Mouse (Mus musculus): ENCODE data around the gene Cox15. TPM values are rescaled to one million over a fixed set of nuclear protein-coding genes. Genes with fewer than 3 reads are reported as not detected.

The Cox15 gene
- polyA plus RNA-seq, 1 experiment from 2014 or later, result 11.9 TPM

DNA sequence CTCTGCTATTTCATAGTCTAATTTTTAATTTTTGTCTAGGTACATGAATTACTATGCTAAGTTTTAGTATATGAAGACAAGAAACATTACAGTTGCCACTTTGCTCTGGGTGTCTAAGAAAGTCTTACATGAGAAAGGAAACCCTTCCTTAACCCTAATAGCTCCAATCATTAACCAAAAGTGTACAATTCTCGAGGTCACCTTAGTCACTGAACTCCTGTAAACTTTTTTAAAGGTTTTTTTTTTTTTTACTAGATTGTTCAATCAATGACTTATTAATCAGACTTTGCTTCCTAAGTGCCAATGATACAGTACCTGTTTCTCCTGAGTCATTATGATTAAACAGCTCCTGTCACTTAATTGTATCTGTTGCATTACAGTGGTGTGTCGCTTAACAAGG lies 24.5 kb upstream of the Cox15 start:
- WGBS, result 70% methylated on average over 2 of the region's 2 CpGs
- no peaks in the 10 kb centered on the region for H3K36me3 ChIP-seq

GRCm38 (mm10) chr19:43776561-43776960 lies 23.8 kb upstream of the Cox15 start:
- WGBS, result 79% methylated on average over 4 of the region's 4 CpGs
- Histone ChIP-seq H3K4me3 (replicated peaks) (no peak overlapping the region), H3K36me3 (no peaks in the 10 kb centered on the region), H3K4me2 (no peak overlapping the region), H3K27ac (replicated peaks) (no peak overlapping the region), H3K9me3 (replicated peaks) (no peaks in the 10 kb centered on the region), H3K9ac (replicated peaks) (no peak overlapping the region), H3K27me3 (replicated peaks) (no peaks in the 10 kb centered on the region), H3K4me1 (no peaks in the 10 kb centered on the region)
- ATAC-seq (ENCODE audit: low FRiP score), result no peak

More for the DNA sequence above, 24.5 kb upstream of the Cox15 start:
- no peak overlapping the region for H3K27ac ChIP-seq (replicated peaks)
- no peaks in the 10 kb centered on the region for H3K4me1 ChIP-seq
- ATAC-seq (ENCODE audit: low FRiP score), result no peak
- H3K9ac ChIP-seq (replicated peaks), result no peak overlapping the region
- no peak overlapping the region for H3K4me3 ChIP-seq (replicated peaks)
- no peak overlapping the region for H3K4me2 ChIP-seq
- no peaks in the 10 kb centered on the region for H3K27me3 ChIP-seq (replicated peaks)
- H3K9me3 ChIP-seq (replicated peaks), result no peaks in the 10 kb centered on the region

GRCm38 (mm10) chr19:43775433-43775832 lies 22.6 kb upstream of the Cox15 start:
- H3K4me1 ChIP-seq, result no peaks in the 10 kb centered on the region
- no peaks in the 10 kb centered on the region for H3K36me3 ChIP-seq
- 82% methylated on average over 10 of the region's 10 CpGs for WGBS
- H3K9me3 ChIP-seq (replicated peaks), result no peaks in the 10 kb centered on the region
- H3K4me2 ChIP-seq, result no peak overlapping the region
- no peaks in the 10 kb centered on the region for H3K27me3 ChIP-seq (replicated peaks)
- H3K27ac ChIP-seq (replicated peaks), result no peak overlapping the region
- no peak overlapping the region for H3K9ac ChIP-seq (replicated peaks)
- no peak overlapping the region for H3K4me3 ChIP-seq (replicated peaks)
- no peak for ATAC-seq (ENCODE audit: low FRiP score)

DNA sequence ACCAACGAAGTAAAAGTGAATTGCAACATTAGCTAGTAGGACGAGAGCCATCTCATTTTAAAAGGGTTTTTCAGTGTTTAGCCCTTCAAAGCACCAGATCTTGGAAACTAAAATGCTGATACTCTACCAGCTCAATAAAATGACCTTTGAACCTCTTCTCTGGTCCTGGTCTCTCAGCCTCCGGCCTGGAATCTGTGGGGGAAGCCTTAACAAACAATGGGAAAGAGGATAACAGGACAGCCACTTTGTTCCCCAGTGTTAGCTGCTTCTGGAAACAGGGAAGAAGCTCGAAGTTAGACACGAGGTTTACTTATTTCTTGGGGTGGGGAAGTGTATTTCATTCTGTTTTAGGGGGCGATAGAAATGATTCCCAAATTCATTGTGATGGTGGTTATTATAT lies 19.5 kb upstream of the Cox15 start:
- Histone ChIP-seq H3K27ac (replicated peaks) (no peak overlapping the region), H3K36me3 (peaks cover 4% of the 10 kb centered on the region), H3K9me3 (replicated peaks) (no peaks in the 10 kb centered on the region), H3K27me3 (replicated peaks) (no peaks in the 10 kb centered on the region), H3K4me1 (no peaks in the 10 kb centered on the region), H3K4me3 (replicated peaks) (no peak overlapping the region), H3K9ac (replicated peaks) (no peak overlapping the region), H3K4me2 (no peak overlapping the region)
- WGBS, result 65% methylated on average over 6 of the region's 6 CpGs
- ATAC-seq (ENCODE audit: low FRiP score), result no peak

GRCm38 (mm10) chr19:43771499-43771969 lies 18.7 kb upstream of the Cox15 start:
- Histone ChIP-seq H3K9ac (replicated peaks) (no peak overlapping the region), H3K4me2 (no peak overlapping the region), H3K4me1 (no peaks in the 10 kb centered on the region), H3K27me3 (replicated peaks) (no peaks in the 10 kb centered on the region), H3K4me3 (replicated peaks) (no peak overlapping the region), H3K36me3 (peaks cover 4% of the 10 kb centered on the region), H3K9me3 (replicated peaks) (no peaks in the 10 kb centered on the region), H3K27ac (replicated peaks) (no peak overlapping the region)
- WGBS, result 91% methylated on average over 5 of the region's 5 CpGs
- no peak for ATAC-seq (ENCODE audit: low FRiP score)

GRCm38 (mm10) chr19:43770584-43770983 lies 17.8 kb upstream of the Cox15 start:
- H3K27ac ChIP-seq (replicated peaks), result no peak overlapping the region
- no peaks in the 10 kb centered on the region for H3K27me3 ChIP-seq (replicated peaks)
- H3K36me3 ChIP-seq, result peaks cover 4% of the 10 kb centered on the region
- H3K9ac ChIP-seq (replicated peaks), result no peak overlapping the region
- no peak for ATAC-seq (ENCODE audit: low FRiP score)
- no peak overlapping the region for H3K4me3 ChIP-seq (replicated peaks)
- WGBS, result 93% methylated on average over 4 of the region's 4 CpGs
- H3K9me3 ChIP-seq (replicated peaks), result no peaks in the 10 kb centered on the region
- no peaks in the 10 kb centered on the region for H3K4me1 ChIP-seq
- no peak overlapping the region for H3K4me2 ChIP-seq

- Histone ChIP-seq H3K27ac (replicated peaks) (no peak overlapping the region), H3K4me2 (no peak overlapping the region), H3K27me3 (replicated peaks) (no peaks in the 10 kb centered on the region), H3K9me3 (replicated peaks) (no peaks in the 10 kb centered on the region), H3K4me1 (no peaks in the 10 kb centered on the region), H3K36me3 (peaks cover 4% of the 10 kb centered on the region), H3K9ac (replicated peaks) (no peak overlapping the region), H3K4me3 (replicated peaks) (no peak overlapping the region)
- no peak for ATAC-seq (ENCODE audit: low FRiP score)
- 88% methylated on average over 5 of the region's 5 CpGs for WGBS
Measured at GRCm38 (mm10) chr19:43769366-43769960, 16.7 kb upstream of the Cox15 start.

DNA sequence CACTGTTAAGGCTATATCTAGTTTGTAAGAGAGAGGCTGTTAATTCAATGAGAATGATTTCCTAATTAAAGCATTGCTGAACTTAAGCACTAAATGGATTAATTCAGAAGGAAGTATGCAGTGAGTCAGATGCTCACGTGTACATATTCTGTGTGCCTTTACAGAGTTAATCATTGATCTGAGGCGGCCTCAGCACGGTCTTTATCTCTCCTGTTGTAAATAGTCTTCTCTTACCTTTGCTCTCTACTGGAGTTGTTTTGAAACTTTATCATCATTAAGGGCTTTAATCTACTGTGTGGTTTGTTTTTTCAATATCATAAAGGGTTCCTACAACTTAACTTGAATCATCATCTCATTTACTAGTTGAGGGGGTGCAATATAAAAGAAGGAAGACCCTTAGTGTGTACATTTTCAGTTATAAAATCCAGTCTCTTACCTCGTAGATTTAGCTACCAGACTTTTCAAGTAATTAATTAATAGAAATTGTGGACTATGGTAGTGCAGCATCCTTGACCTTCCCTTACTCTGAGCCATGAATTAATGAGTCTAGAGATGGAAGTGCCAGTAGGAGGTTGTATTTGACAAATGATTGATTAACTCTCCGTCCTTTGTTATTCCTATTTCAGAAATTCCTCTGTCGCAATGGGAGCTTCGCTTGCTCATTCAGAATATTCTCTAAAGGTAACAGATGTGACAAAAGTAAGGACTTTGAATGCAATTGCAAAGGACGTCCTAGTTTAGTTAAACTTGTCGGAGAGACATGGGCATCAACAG lies 14.9 kb upstream of the Cox15 start:
- 61% methylated on average over 9 of the region's 9 CpGs for WGBS
- Histone ChIP-seq H3K36me3 (peaks cover 4% of the 10 kb centered on the region), H3K27ac (replicated peaks) (no peak overlapping the region), H3K4me3 (replicated peaks) (no peak overlapping the region), H3K4me2 (no peak overlapping the region), H3K27me3 (replicated peaks) (no peaks in the 10 kb centered on the region), H3K4me1 (no peaks in the 10 kb centered on the region), H3K9me3 (replicated peaks) (no peaks in the 10 kb centered on the region), H3K9ac (replicated peaks) (no peak overlapping the region)
- ATAC-seq (ENCODE audit: low FRiP score), result no peak

GRCm38 (mm10) chr19:43766451-43766850 lies 13.7 kb upstream of the Cox15 start:
- WGBS, result 87% methylated on average over 5 of the region's 5 CpGs
- Histone ChIP-seq H3K4me1 (no peaks in the 10 kb centered on the region), H3K27me3 (replicated peaks) (no peaks in the 10 kb centered on the region), H3K9ac (replicated peaks) (no peak overlapping the region), H3K9me3 (replicated peaks) (no peaks in the 10 kb centered on the region), H3K4me2 (no peak overlapping the region), H3K27ac (replicated peaks) (no peak overlapping the region), H3K36me3 (peaks cover 4% of the 10 kb centered on the region), H3K4me3 (replicated peaks) (no peak overlapping the region)
- no peak for ATAC-seq (ENCODE audit: low FRiP score)

- H3K27ac ChIP-seq (replicated peaks), result no peak overlapping the region
- no peaks in the 10 kb centered on the region for H3K27me3 ChIP-seq (replicated peaks)
- H3K9me3 ChIP-seq (replicated peaks), result no peaks in the 10 kb centered on the region
- no peaks in the 10 kb centered on the region for H3K4me1 ChIP-seq
- H3K4me2 ChIP-seq, result no peak overlapping the region
- no peak for ATAC-seq (ENCODE audit: low FRiP score)
- H3K36me3 ChIP-seq, result no peaks in the 10 kb centered on the region
- no peak overlapping the region for H3K4me3 ChIP-seq (replicated peaks)
- no peak overlapping the region for H3K9ac ChIP-seq (replicated peaks)
- WGBS, result 77% methylated on average over 2 of the region's 2 CpGs
Measured at GRCm38 (mm10) chr19:43762410-43762809, 9.6 kb upstream of the Cox15 start.

DNA sequence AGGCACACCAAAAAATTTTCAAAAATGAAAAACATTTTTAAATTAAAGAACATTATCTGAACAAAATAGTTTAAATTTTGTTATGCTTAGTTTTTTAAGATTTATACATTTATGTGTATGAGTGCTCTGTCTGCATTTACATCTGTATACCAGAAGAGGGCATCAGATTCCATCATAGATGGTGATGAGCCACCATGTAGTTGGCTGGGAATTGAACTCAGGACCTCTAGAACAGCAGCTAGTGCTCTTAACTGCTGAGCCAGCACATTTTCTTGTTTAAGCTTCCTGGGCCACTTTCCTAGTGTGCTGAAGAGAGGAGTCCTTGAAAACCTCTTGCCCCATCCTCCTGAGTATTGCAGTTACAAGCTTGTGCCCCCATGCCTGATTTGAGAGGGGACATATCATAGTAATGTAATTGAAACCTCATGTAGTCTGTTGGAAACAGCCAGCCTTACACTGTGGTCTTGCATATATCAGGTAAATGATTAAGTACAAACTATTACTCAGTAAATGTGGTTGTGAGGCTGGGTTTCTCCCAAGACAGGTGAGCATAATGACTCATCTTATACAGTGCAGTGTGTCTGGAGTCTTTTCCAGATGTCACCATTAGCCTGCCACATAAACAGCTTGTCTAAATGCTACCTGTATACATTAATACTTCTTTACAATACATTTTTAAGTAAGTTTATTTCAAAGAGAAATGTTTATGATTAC lies 8.9 kb upstream of the Cox15 start:
- Histone ChIP-seq H3K27ac (replicated peaks) (no peak overlapping the region), H3K36me3 (no peaks in the 10 kb centered on the region), H3K4me1 (no peaks in the 10 kb centered on the region), H3K27me3 (replicated peaks) (no peaks in the 10 kb centered on the region), H3K9me3 (replicated peaks) (no peaks in the 10 kb centered on the region), H3K9ac (replicated peaks) (no peak overlapping the region), H3K4me3 (replicated peaks) (no peak overlapping the region), H3K4me2 (no peak overlapping the region)
- ATAC-seq (ENCODE audit: low FRiP score), result no peak

DNA sequence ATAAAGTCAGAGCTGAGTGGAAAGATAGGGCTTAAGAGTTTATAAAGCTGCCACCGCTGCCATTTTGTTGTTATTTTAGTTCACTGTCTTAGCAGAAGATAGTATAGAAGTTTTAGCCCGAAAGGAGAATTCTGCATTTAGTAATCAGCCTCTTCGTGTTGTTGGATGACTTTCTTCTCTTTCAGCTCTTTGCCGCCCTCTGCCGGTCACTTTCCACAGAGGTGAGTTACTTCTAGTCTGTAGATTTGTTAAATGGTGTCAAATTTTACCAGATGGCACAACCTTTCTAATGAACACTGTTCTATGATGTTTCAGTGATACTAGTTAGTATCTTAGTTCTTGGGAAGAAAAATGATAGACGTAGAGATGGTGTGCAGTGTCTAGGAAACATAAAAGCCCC lies 7.7 kb upstream of the Cox15 start:
- Histone ChIP-seq H3K4me2 (no peak overlapping the region), H3K27me3 (replicated peaks) (no peaks in the 10 kb centered on the region), H3K4me1 (no peaks in the 10 kb centered on the region), H3K9ac (replicated peaks) (no peak overlapping the region), H3K9me3 (replicated peaks) (no peaks in the 10 kb centered on the region), H3K4me3 (replicated peaks) (no peak overlapping the region), H3K27ac (replicated peaks) (no peak overlapping the region), H3K36me3 (no peaks in the 10 kb centered on the region)
- ATAC-seq (ENCODE audit: low FRiP score), result no peak
- 23% methylated on average over 6 of the region's 6 CpGs for WGBS
